Mouse (Mus musculus) adrenal gland, adult 18-20 months (tissue): ENCODE data around the gene Majin. TPM values are rescaled to one million over a fixed set of nuclear protein-coding genes. Genes with fewer than 3 reads are reported as not detected.
A peak's percentile ranks its signal among the peaks of the same experiment; 100 is the strongest.

Source experiments
- DNase-seq, 2 experiments: peaks; one replicate each; pipeline ENCODE4 v3.0.0; 2021 to 2022; ENCODE audit warnings: low spot score in 2 of 2
- long read RNA-seq, 2 experiments: library from polyadenylated mRNA; stranded (forward); transcript quantifications; one replicate each; pipeline ENCODE4 v2.0.0; 2021
- total RNA-seq, 2 experiments: library from RNA; stranded (reverse); gene quantifications; 1 replicate in 1 of 2; 2 replicates in 1 of 2; pipeline ENCODE4 v1.2.3; 2021

Gene Majin
- total RNA-seq: 1 to 10 TPM in 1 of 2 experiments, under 1 TPM in 1; 0.99 to 1.3 TPM
- long read RNA-seq, experiment 1: 0 reads
- long read RNA-seq, experiment 2, partial matches to known transcripts: 4 of 6 reads
- long read RNA-seq, experiment 2, other reads (novel, unspliced or antisense): 2 of 6 reads

GRCm38 (mm10) chr19:6184131-6184530 lies at the start of gene Majin:
Gene Majin (plus strand): TSS chr19:6184388.
- no peak for DNase-seq

GRCm38 (mm10) chr19:6136397-6136796 lies 47.8 kb upstream of the Majin start:
- DNase-seq: no peak

- no peak for DNase-seq
Observed at GRCm38 (mm10) chr19:6139701-6140100, 44.5 kb upstream of the Majin start.

- no peak for DNase-seq
Observed at GRCm38 (mm10) chr19:6140374-6140677, 43.9 kb upstream of the Majin start.

GRCm38 (mm10) chr19:6140678-6141393 lies 43.4 kb upstream of the Majin start, which contains the start of gene Batf2:
Gene Batf2 (plus strand): TSS chr19:6140983.
- DNase-seq: peak; percentile 84

- peak; percentile 61 to 65 for DNase-seq
Observed at GRCm38 (mm10) chr19:6141394-6141749, 42.8 kb upstream of the Majin start, which contains the start of gene Arl2. Gene Arl2 (minus strand): TSS chr19:6141548.

GRCm38 (mm10) chr19:6144842-6145241 lies 39.3 kb upstream of the Majin start:
- DNase-seq: no peak

- DNase-seq: no peak
Observed at GRCm38 (mm10) chr19:6155174-6155573, 29.0 kb upstream of the Majin start.

GRCm38 (mm10) chr19:6156372-6156771 lies 27.8 kb upstream of the Majin start:
- no peak for DNase-seq

GRCm38 (mm10) chr19:6157220-6157619 lies 27.0 kb upstream of the Majin start:
- DNase-seq: no peak

- no peak for DNase-seq
Observed at GRCm38 (mm10) chr19:6163872-6164547, 20.2 kb upstream of the Majin start.

- no peak for DNase-seq
Observed at GRCm38 (mm10) chr19:6166750-6167149, 17.4 kb upstream of the Majin start.

GRCm38 (mm10) chr19:6171215-6171614 lies 13.0 kb upstream of the Majin start:
- DNase-seq: no peak

GRCm38 (mm10) chr19:6174771-6175170 lies 9.4 kb upstream of the Majin start:
- no peak for DNase-seq

GRCm38 (mm10) chr19:6178775-6179174 lies 5.4 kb upstream of the Majin start:
- no peak for DNase-seq

GRCm38 (mm10) chr19:6181629-6182028 lies 2.6 kb upstream of the Majin start:
- DNase-seq: no peak

- no peak for DNase-seq
Observed at GRCm38 (mm10) chr19:6182534-6182933, 1.7 kb upstream of the Majin start.

- no peak for DNase-seq
Observed at GRCm38 (mm10) chr19:6204265-6204664, 20.1 kb downstream of the Majin start.

GRCm38 (mm10) chr19:6206716-6207115 lies 22.5 kb downstream of the Majin start:
- DNase-seq: no peak

GRCm38 (mm10) chr19:6216046-6216705 lies 32.0 kb downstream of the Majin start:
- no peak for DNase-seq

- DNase-seq: no peak
Observed at GRCm38 (mm10) chr19:6218606-6219005, 34.4 kb downstream of the Majin start.

- DNase-seq: no peak
Observed at GRCm38 (mm10) chr19:6226135-6226534, 41.9 kb downstream of the Majin start, which contains the start of gene Gpha2. Gene Gpha2 (plus strand): TSS chr19:6226380.
